Mouse (Mus musculus) liver, postnatal 0 days (tissue): ENCODE measurements around the gene Kcng4. TPM values are rescaled to one million over a fixed set of nuclear protein-coding genes. Genes with fewer than 3 reads are reported as not detected.

ENCODE experiments used
- ATAC-seq: fragments of 200-750 bp; cut with Nextera tagmentation; 2 replicates; pipeline ENCODE4 v1.8.0; 2017; ENCODE audit warnings: mild to moderate bottlenecking, moderate library complexity
- DNase-seq: peaks from one replicate; pipeline ENCODE4 v3.0.0-alpha.2; 2016
- H3K27ac ChIP-seq: fragments of 300-500 bp; sonication (generic); 2 replicates; pipeline ENCODE4 v1.5.1; 2014; ENCODE audit warnings: antibody characterized with exemption, moderate library complexity, mild to moderate bottlenecking, low read depth
- H3K27me3 ChIP-seq: fragments of 300-500 bp; sonication (generic); 2 replicates; pipeline ENCODE4 v1.6.1; 2014; ENCODE audit warnings: low read length, control low read depth, mixed read lengths; ENCODE audit not compliant: insufficient read depth
- H3K36me3 ChIP-seq: fragments of 300-500 bp; sonication (generic); replicated peaks from 2 replicates; pipeline ENCODE4 v1.6.1; 2014; ENCODE audit warnings: mild to moderate bottlenecking, control low read depth, low read length, moderate library complexity, mixed read lengths; ENCODE audit not compliant: insufficient read depth
- H3K4me1 ChIP-seq: fragments of 300-500 bp; sonication (generic); 2 replicates; pipeline ENCODE4 v1.6.1; 2014; ENCODE audit warnings: antibody characterized with exemption, mild to moderate bottlenecking, control low read depth; ENCODE audit not compliant: insufficient read depth
- H3K4me2 ChIP-seq: fragments of 300-500 bp; sonication (generic); 2 replicates; pipeline ENCODE4 v1.6.1; 2014; ENCODE audit warnings: low read depth, mild to moderate bottlenecking, low read length, moderate library complexity, mixed read lengths
- H3K4me3 ChIP-seq: fragments of 300-500 bp; sonication (generic); 2 replicates; pipeline ENCODE4 v1.5.1; 2014; ENCODE audit warnings: low read depth, low read length
- H3K9ac ChIP-seq: fragments of 300-500 bp; sonication (generic); replicated peaks from 2 replicates; pipeline ENCODE4 v1.6.1; 2014; ENCODE audit warnings: mild to moderate bottlenecking, moderate library complexity
- H3K9me3 ChIP-seq: fragments of 300-500 bp; sonication (generic); 2 replicates; pipeline ENCODE4 v1.6.1; 2016; ENCODE audit warnings: mild to moderate bottlenecking, control low read depth, low read length, mixed read lengths
- CTCF ChIP-seq: sonication (generic); IDR thresholded peaks from 2 replicates; pipeline ENCODE4 v1.5.1; 2016; ENCODE audit warnings: antibody characterized with exemption, low read depth
- EP300 ChIP-seq: IDR thresholded peaks from 2 replicates; pipeline ENCODE4 v1.6.1; 2016; ENCODE audit warnings: antibody characterized with exemption, low read depth, mild to moderate bottlenecking
- WGBS: fragments of 180-500 bp; shearing (Covaris S2); extraction: QIAGEN DNeasy Blood & Tissue Kit; methylation state at CpG from one replicate; pipeline ENCODE4 v1.1.7; 2014; ENCODE audit not compliant: insufficient replicate concordance; 5-methylcytosine and 5-hydroxymethylcytosine counted together
- polyA plus RNA-seq: library from polyadenylated mRNA; unstranded; fragments of >200 nt; fragmentation: Nextera tagmentation; extraction: Ambion mirVana; gene quantifications from 2 replicates; pipeline ENCODE4 v1.2.1, GENCODE M21; 2015

Kcng4 gene
- polyA plus RNA-seq, 1 experiment from 2014 or later = not detected

DNA sequence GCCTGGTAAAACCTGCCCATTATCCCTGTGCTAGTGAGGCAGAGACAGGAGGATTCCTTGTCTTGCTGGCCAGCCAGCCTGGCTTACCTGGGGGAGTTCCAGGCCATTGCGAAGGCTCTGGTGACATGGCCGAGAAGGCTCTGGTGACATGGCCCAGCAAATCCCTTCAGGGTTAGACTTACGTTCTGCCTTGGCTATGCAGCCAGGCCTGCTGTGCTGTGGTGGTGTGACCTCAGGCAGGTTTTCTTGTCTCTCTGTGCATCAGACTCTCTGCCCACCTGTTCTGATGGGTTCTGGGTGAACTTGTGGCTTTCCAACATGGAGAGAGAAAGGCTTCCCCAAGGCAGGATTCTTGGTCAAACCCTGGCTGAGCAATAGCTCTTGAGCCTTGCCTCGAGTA lies 1.9 kb upstream of the Kcng4 start:
- no peak overlapping the region for H3K27ac ChIP-seq
- H3K4me3 ChIP-seq = no peak overlapping the region
- H3K9me3 ChIP-seq = no peaks in the 10 kb centered on the region
- ATAC-seq (no peak), DNase-seq (no peak)
- no peak for TF ChIP-seq CTCF
- no peak for TF ChIP-seq EP300
- 76% methylated on average over 4 of the region's 4 CpGs for WGBS
- no peaks in the 10 kb centered on the region for H3K36me3 ChIP-seq
- H3K9ac ChIP-seq = no peak overlapping the region
- peaks cover 17% of the 10 kb centered on the region; the same call in 1 of the 2 replicates for H3K27me3 ChIP-seq
- H3K4me1 ChIP-seq = no peaks in the 10 kb centered on the region
- no peak overlapping the region for H3K4me2 ChIP-seq

DNA sequence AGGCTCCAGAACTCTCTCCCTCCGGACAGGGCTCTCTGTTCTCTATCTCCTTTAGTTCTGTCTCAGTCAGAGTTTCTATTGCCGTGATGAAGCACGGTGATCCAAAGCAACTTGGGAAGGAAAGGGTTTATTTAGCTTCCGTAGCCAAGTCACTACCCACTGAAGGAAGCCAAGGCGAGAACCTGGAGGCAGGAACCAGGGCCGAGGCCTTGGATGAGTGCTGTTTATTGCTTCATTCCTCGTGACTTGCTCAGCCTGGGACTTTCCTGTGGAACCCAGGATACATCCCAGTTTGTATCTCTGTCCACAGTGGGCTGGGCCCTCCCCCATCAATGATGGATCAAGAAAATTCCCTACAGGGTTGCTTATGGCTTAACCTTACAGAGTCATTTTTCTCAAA lies 1.3 kb upstream of the Kcng4 start:
- no peaks in the 10 kb centered on the region for H3K9me3 ChIP-seq
- H3K4me2 ChIP-seq = no peak overlapping the region
- ATAC-seq = no peak
- no peak for DNase-seq
- TF ChIP-seq CTCF (no peak), EP300 (no peak)
- H3K9ac ChIP-seq = no peak overlapping the region
- peaks cover 21% of the 10 kb centered on the region; the same call in 1 of the 2 replicates for H3K27me3 ChIP-seq
- H3K27ac ChIP-seq = no peak overlapping the region
- no peak overlapping the region for H3K4me3 ChIP-seq
- no peaks in the 10 kb centered on the region for H3K4me1 ChIP-seq
- 53% methylated on average over 7 of the region's 7 CpGs for WGBS
- H3K36me3 ChIP-seq = no peaks in the 10 kb centered on the region

DNA sequence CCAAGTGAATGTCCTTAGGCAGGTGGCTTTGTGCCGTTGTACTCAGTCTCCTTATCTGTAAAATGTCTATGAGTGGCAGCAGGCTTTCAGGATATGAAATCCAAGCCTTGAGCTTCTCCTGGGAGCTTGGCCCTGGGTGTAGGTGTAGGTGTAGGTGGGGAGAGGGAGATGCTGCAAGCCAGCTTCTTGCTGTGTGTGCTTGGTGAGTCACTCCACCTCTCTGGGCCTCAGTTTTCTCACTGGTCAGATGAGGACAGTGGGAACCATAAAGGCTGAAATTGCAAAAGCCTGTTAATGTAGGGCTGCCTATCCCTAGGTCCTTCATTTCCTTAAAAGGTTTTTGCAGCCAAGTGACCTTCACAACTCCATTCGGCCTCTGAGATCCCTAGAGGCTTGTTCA lies 478 bp upstream of the Kcng4 start:
- DNase-seq = no peak
- Histone ChIP-seq H3K4me2 (no peak overlapping the region), H3K9ac (no peak overlapping the region), H3K27me3 (peaks cover 21% of the 10 kb centered on the region; the same call in 1 of the 2 replicates), H3K4me3 (no peak overlapping the region), H3K9me3 (no peaks in the 10 kb centered on the region), H3K36me3 (no peaks in the 10 kb centered on the region), H3K4me1 (no peaks in the 10 kb centered on the region), H3K27ac (no peak overlapping the region)
- TF ChIP-seq EP300 (no peak), CTCF (no peak)
- 52% methylated on average over 2 of the region's 2 CpGs for WGBS
- ATAC-seq = no peak

DNA sequence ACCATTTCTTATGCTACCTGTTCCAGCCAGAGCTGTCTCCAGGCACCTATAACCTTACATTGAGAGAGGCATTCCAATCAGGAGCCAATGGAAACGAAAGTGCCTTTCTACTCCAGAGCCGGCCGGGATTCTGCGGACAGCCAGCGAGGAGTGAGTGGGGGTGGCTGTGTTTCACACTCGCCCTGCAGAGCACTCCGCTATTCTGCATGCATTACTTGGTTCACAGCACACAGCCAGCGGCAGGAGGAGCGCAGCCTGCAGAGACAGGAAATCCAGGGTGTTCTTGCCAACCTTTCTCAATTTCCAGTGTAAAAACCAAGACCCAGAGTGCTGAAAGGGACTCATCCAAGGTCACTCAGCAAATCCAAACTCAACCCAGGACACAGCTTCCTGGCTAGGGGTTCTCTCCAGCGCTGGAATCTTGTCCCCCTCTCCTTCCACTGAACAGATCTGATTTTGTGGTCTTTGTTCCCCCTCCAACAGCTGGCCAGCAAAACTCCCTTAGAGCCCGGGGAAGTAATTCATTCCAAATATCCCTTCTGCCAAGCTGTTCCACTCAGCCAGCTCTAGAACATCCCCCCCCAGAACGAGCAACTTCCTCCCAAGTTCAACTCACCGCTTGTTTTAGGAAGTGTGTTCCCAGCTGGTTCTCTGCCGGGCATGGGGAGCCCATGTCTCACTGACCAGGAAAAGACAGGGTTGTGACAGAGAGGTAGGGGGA lies 704 bp downstream of the Kcng4 start:
- no peaks in the 10 kb centered on the region for H3K9me3 ChIP-seq
- no peak overlapping the region for H3K9ac ChIP-seq
- no peak overlapping the region for H3K4me2 ChIP-seq
- no peak for ATAC-seq
- DNase-seq = no peak
- H3K27ac ChIP-seq = no peak overlapping the region
- H3K4me3 ChIP-seq = no peak overlapping the region
- no peaks in the 10 kb centered on the region for H3K4me1 ChIP-seq
- TF ChIP-seq CTCF = no peak
- TF ChIP-seq EP300 = no peak
- WGBS = 23% methylated on average over 14 of the region's 14 CpGs
- no peaks in the 10 kb centered on the region for H3K36me3 ChIP-seq
- H3K27me3 ChIP-seq = peaks cover 21% of the 10 kb centered on the region; the same call in 1 of the 2 replicates

DNA sequence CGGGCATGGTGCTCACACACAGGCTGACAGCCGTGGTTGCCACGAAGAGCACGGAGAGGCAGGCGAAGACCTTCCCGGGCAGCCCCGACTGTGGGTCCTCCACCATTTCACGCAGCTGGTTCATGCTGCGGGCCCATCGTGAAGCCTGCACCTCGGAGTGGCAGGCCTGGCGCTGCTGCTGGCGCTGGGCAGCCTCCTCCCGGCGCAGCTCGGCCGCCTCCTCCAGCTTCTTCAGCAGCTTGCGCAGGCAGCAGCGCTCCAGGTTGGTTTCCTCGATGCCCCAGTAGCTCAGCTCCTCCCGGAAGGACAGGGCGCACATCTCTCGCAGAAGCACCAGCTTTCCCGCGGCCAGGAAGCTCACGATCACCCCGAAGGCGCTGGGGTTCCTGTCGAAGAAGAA lies 2.6 kb downstream of the Kcng4 start:
- Histone ChIP-seq H3K9me3 (no peaks in the 10 kb centered on the region), H3K4me3 (no peak overlapping the region), H3K27me3 (peaks cover 21% of the 10 kb centered on the region; the same call in 1 of the 2 replicates), H3K4me1 (no peaks in the 10 kb centered on the region), H3K4me2 (no peak overlapping the region), H3K27ac (no peak overlapping the region), H3K9ac (no peak overlapping the region), H3K36me3 (no peaks in the 10 kb centered on the region)
- ATAC-seq (no peak), DNase-seq (no peak)
- WGBS = 39% methylated on average over 29 of the region's 29 CpGs
- TF ChIP-seq EP300 (no peak), CTCF (no peak)

DNA sequence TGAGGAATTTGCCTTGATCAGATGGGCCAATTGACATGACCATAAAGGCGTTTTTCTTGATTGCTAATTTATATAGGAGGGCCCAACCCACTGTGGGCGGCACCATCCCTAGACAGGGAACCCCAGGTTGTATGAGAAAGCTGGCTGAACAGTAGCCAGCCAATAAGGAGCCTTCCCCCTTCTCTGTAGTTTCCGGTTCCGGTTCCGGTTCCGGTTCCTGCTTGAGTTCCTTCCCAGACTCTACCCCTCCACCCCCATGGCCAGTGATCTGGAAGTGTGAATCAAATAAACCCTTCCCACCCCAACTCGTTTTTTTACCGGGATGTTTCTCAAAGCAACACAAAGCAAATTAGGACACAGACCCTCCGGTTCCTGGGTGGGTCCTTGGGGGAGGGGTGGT lies 3.2 kb downstream of the Kcng4 start:
- no peaks in the 10 kb centered on the region for H3K36me3 ChIP-seq
- no peak overlapping the region for H3K4me3 ChIP-seq
- no peak for TF ChIP-seq EP300
- no peak for TF ChIP-seq CTCF
- H3K4me1 ChIP-seq = 0 out of 2 replicates have a peak, but pooled peaks cover 2% of the 10 kb centered on the region
- H3K9me3 ChIP-seq = no peaks in the 10 kb centered on the region
- peaks cover 21% of the 10 kb centered on the region; the same call in 1 of the 2 replicates for H3K27me3 ChIP-seq
- H3K4me2 ChIP-seq = no peak overlapping the region
- WGBS = 80% methylated on average over 9 of the region's 9 CpGs
- H3K9ac ChIP-seq = no peak overlapping the region
- no peak overlapping the region for H3K27ac ChIP-seq
- DNase-seq (no peak), ATAC-seq (no peak)
